Mouse (Mus musculus) liver, postnatal 0 days (tissue): ENCODE results near the gene H2al1a.

Source experiments
- CTCF ChIP-seq: sonication (generic); IDR thresholded peaks from 2 replicates; pipeline ENCODE4 v1.5.1; 2016; ENCODE audit warnings: antibody characterized with exemption, low read depth
- EP300 ChIP-seq: IDR thresholded peaks from 2 replicates; pipeline ENCODE4 v1.6.1; 2016; ENCODE audit warnings: antibody characterized with exemption, low read depth, mild to moderate bottlenecking

GRCm38 (mm10) chrX:11264918-11265317, 34.1 kb upstream of the H2al1a start:
- TF ChIP-seq CTCF (no peak), EP300 (no peak)
